Mouse (Mus musculus) cerebral cortex, adult 2 months (tissue): ENCODE results near the gene Fcrl6.

ENCODE experiments used
- WGBS: fragments of 180-500 bp; shearing (Covaris S2); methylation state at CpG from one replicate; pipeline ENCODE4 v1.1.7; 2018; 5-methylcytosine and 5-hydroxymethylcytosine counted together

The Fcrl6 gene

DNA sequence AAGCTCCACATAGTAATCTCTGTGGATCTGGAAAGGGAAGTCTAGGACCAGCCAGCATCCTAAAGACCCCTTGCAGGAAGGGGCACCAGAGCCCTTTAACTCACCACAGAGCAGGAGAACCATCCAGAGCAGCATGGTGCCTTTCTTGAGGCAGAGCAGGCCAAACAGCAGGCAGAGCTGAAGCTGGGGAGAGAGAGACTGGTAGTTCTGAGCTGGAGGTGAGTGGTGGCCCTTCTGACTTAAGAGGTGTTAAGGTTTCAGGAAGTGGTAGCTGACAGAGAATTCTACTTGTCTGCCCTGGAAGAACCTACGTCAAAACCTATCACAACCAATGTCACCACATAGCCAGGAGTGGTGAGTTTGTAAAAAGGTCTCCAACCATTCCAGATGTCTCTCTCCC, at the start of gene Fcrl6:
TSS of gene Fcrl6 (minus strand) at position 226 of the 400 bp plus-strand sequence.
- WGBS = 97% methylated on average over 1 of the region's 1 CpGs

DNA sequence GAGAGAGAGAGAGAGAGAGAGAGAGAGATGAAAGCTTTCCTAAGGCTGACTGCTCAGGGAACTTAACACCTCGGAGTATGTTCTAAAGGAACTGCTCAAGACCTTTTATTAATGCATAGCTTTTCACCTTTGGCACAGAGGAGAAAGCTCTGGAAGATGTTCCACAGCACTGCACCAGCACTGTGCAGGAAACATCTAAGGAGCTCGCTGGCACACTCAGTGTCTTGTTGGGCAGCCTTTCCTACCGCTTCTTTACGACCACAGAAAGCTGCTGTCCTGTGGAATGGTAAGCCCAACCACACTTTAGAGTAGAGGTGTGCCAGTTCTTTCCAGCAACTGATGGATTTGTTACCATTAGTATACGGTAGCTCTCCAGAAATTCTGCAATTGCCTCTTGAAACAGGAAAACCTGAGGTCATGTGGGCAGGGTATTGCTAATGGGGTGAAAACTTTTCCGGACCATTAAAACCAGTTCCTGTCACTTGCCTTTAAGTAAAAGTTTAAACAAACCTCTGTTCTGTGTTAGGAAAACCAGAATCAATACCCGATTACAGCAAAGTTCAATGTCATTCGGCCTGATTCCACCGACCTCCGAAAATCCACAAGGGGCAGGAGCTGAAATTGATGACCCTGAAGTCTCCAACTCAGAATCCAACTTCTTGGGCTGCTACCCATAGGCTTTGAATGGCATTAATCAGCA, 49.1 kb upstream of the Fcrl6 start:
- 90% methylated on average over 10 of the region's 10 CpGs for WGBS

DNA sequence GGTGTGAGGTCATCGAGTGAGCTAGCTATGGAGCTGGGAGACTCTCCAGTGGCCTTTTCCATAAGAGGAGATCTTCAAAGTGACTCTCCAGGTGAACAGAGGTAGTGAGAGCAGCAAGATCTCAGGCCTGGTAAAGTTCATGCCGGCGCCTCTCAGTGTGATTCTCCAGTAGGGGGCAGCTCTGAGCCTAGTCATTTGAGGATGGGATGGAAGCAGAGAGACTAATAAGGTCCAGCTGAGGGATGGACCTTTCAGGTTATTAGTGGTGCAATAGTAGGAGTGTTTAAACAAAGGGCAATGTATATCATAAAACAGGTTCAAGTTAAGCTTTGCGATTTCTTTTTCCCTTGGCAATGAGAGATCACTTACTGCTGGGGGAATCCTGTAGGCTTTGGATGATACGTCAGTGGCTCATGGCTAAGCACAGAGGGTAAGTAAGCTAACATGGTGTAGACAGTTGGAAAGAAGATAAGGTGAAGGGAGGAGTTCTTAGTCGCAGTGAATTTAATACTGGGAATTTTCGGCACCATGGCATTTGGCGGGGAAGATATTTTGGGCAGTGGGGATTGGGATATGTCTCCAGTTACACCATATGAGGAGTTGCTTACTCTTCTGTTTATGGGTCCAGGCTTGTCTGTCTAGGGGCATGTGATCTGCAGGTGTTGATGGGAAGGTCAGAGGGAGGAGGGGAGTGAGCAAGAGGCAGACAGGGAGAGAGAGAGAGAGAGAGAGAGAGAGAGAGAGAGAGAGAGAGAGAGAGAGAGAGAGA, 48.4 kb upstream of the Fcrl6 start:
- WGBS = 64% methylated on average over 8 of the region's 8 CpGs

DNA sequence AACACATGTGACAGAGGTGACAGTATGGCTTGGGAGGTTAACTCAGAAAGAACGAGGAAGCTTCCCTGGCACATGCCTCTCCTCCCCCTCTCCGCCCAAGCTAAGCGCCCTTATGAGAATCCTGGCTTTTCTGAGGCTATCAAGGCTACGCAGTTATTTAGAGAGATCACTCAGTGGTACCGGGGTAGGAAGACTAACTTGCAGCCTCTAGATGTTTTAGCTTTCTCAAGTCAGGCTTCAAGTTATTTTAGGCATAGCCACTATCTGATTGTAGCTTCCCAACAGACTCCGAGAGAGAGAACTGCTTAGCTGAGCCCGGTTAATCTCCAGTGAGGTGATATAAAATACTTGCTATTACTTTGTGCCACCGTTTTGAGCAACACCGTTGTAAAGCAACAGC, 47.0 kb upstream of the Fcrl6 start:
- 64% methylated on average over 9 of the region's 9 CpGs for WGBS

DNA sequence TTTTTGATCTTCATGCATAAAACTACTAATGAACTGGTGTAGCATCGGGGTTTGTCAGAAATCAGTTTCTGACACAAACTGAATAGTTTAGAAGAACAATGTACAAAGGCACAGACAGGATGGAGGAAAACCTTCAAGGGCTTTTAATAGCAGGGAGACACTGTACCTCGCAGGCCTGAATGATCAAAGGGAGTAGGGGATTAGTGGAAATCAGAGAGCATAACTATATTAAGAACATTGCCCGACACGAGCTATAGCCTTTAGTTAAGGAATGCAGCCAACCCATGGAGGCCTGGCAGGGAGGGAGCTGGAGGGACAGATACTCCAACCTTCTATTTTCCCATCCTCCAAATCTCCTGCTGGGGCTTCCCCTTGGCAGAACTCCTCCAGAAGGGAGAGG, 44.9 kb upstream of the Fcrl6 start:
- WGBS = 54% methylated on average over 4 of the region's 4 CpGs

DNA sequence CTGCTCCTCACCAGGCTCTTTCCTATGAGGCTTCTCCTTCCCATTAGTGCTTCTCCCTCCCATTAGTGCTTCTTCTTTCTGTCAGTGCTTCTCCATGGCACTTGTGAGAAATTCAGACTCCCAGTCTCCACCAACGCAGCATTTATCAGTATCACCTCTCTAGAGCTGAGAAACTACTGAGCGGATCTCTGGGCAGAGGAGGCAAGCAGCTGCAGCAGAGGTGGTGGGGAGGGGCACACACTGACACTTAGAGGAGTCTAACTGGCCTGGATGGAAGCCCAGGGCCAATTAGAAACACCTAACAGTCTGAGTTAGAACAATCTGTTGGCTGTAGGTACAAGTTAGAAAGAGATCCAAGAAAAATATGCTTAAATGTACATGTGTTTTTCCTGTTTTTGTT, 36.4 kb upstream of the Fcrl6 start:
- 40% methylated on average over 2 of the region's 2 CpGs for WGBS

DNA sequence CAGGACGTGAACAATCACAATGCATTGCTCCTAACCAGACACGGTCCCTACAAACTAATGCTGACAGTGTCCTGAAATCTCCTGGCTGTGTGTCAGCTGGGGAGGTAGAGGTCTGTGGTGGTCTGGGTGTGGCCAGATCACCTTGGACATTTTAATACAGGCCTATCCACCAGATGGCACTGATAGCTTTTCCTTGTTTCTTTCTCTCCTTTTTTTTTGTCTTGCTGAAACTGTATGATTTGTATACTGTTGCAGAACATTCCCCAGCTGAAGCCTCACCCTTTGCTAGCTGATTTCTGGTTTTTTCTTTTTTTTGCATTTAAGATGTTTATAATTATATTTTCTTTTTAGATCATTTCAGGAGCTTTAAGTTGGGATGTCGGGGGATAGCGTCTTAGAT, 35.5 kb upstream of the Fcrl6 start:
- WGBS = 56% methylated on average over 4 of the region's 4 CpGs

DNA sequence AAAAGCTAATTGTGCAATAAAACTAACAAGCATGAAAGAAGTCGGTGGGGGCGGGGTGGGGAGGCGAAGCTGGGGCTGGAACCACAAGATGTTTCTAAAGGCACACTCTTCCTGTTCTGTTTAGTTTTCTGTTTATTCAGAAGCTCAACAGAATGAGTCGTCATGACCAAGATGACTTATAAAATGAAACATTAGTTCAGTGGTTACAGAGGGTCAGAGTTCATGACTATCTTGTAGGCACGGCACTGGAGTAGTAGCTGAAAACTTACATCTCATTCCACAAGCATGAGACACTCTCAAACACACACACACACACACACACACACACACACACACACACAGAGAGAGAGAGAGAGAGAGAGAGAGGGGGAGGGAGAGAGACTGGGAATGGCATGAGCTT, 33.9 kb upstream of the Fcrl6 start:
- 87% methylated on average over 5 of the region's 5 CpGs for WGBS

DNA sequence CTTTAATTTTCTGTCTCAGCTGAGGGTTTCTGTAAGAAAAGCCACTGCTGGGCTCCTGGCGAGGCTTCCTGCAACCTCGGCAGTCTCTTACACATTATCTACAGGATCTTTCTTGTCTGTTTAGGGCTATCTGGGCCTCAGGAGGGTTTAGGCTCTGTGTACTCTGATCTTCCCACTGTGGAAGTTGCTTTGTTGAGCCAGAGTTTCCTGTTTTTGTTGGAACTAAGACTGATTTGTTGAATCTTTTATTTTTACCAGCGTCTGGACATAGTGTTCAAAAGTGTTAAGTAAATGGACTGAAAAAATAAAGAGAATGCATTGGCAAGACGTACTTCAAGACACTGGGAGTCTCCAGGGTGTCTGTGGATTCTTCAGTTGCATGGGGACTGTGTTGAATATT, 32.9 kb upstream of the Fcrl6 start:
- WGBS = 58% methylated on average over 4 of the region's 4 CpGs

DNA sequence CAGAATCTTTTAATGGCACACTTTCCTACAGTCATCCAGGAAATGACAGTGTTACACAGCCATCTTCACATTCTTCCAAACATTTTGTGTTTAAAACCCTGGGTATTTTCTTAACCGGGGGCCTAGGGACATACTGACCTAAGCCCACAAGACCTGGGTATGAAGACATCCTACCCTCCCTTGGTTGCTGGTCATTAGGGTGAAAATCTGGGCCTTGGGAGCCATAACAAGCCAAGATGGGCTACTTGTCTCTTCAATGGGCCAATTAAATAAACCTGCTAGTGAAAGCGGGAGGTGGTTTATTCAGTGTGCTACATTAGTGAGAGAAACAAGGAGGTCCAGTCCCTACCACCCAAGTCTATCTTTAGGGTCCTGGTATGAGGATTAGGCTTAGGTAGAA, 31.8 kb upstream of the Fcrl6 start:
- 85% methylated on average over 2 of the region's 2 CpGs for WGBS

DNA sequence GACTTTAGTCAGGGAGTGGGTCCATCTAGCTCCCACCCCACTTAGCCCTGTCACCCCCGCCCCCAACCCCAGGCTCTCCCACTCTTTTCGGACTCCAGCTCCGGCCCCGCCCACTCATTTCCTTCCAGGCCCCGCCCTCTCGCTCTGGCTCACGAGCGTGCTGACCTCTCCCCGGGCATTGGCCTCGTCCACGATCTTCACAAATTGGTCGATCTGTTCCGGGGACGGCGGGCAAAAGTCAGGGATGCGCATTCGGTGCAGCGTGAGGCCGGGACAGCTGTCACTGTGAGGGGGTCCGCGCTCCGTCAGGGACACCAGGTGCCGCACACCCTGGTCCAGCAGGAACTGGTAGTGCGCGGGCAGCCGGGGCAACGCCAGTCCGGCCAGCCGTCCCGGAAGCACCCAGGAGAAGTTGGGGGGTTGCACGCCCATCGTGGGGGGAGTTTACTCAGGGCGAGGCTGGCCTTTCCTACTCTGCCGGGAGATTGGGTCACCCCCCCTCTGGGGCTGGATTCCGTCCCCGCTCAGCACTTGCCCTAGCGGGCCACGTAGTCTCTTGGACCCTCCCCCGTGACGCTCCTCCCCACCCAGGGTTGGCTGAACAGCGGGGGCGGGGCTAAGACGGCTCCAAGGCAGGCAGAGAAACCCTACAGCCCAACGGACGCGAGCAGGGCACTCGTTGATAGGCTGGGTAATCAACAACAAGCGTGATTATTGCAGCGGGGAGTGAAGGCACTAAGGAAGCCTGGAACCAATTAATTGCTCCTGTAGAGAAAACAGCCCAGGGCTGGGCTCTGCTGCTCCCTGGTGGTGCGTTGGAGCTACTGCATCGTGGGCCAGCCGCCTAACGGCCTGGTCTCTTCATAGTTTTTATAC, 30.3 kb upstream of the Fcrl6 start, which contains the start of gene Dusp23:
TSS of gene Dusp23 (minus strand) at position 512 of the 876 bp plus-strand sequence.
- WGBS = under 1% methylated on average over 53 of the region's 53 CpGs

DNA sequence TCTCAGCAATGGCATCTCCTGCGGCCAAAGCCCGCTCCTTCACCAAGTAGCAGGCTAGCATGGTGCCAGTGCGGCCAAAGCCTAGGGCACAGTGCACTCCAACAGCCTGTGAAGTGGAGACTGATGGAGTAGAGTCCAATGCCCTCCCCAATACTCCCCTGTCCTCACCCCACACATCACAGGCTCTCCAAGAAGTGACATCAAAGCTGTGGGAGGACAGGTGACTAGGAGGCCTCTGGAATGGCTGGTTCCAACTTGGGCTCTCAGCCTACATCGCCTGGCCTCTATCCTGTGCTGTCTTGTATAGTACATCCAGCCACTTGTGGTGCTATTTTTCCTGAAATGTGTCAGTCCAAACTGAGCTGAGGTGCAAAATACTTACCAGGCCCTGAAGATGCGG, 29.4 kb upstream of the Fcrl6 start:
- WGBS = 89% methylated on average over 5 of the region's 5 CpGs

DNA sequence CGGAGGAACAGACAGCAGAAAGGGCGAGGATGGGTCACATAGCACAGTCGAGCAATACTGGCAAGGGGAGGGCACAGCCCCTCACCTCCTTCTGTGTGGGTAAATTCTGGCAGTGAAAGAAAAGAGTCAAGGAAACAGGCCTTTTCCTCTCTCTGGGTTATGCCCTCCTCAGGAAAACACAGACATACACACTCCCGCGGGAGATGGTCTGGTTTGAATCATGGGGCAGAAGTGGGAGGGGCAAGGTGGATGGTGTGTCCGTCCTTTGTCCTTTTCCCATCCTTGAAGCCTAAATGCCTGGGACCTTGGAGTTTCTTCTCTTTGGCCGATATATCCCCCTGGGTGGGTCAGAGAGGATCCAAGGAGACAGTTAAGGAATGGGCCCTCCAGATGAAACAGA, 27.5 kb upstream of the Fcrl6 start:
- 78% methylated on average over 7 of the region's 7 CpGs for WGBS

DNA sequence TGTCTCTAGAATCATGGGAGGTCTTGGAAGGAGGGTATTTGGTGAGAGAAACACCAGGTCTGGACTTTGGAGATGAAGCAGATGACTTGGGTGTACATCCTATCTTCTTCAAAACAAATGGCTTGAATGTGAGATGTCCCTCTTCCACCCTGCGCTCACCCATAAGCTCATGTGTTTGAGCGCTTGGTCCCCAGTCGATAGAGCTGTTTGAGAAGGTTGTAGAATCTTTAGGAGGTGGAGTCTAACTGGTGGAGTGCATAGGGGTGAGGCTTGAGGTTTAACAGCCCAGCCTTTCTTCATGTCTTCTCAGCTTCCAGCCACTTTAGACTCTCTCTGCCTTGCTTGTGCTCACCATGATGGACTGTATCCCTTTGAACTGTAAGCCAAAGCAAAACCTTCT, 24.0 kb upstream of the Fcrl6 start:
- WGBS = 94% methylated on average over 3 of the region's 3 CpGs

DNA sequence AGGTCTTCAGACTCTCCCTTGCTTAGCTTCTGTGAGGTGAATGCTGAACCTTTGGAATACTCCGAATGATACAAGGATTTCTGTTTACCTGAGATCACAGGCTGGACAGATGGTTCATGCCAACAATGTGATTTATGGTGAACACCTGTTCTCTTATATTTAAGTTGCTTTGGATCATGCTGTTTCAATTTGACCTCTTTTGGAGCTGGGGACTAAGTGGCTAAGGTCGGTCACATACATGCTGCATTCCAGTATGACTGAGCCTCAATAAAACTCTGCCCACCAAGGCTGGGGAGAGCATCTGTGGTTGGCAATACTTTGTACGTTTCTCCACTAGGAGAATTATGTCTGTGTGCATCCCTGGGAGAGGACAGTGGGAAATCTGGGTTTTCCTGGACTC, 21.7 kb upstream of the Fcrl6 start:
- 89% methylated on average over 3 of the region's 3 CpGs for WGBS

DNA sequence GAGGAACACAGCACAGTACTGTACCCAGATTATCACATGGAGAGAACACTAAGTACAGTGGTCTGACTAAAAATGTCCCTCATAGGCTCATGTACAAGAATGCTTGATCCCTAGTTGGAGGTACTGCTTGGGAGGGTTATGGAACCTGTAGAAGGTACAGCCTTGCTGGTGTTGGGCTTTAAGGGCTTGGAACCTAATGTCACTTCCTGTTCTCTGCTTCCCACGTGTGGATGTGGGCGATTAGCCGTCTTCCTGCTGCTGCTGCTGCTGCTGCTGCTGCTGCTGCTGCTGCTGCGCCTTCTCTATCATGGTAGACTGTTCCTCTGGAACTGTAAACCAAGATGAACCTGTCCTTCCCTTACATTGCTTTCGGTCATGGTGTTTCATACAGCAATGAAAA, 21.2 kb upstream of the Fcrl6 start:
- WGBS = 78% methylated on average over 5 of the region's 5 CpGs

DNA sequence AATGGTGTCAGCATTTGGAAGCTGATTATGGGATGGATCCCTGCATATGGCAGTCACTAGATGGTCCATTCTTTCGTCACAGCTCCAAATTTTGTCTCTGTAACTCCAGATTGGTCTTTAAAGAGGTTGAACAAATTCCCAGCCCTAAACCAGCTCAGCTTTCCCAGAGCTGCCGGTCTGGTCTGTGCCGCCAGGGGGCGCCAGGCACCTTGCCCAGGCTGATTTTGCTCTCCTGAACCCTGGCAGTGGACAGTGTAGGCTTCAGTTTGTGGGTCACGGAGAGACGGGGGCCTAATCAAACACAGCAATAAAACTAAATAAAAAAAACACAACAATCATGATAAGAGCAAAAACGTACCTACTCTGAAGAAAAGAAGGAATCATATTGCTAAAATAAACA, 16.9 kb upstream of the Fcrl6 start:
- 31% methylated on average over 7 of the region's 7 CpGs for WGBS

DNA sequence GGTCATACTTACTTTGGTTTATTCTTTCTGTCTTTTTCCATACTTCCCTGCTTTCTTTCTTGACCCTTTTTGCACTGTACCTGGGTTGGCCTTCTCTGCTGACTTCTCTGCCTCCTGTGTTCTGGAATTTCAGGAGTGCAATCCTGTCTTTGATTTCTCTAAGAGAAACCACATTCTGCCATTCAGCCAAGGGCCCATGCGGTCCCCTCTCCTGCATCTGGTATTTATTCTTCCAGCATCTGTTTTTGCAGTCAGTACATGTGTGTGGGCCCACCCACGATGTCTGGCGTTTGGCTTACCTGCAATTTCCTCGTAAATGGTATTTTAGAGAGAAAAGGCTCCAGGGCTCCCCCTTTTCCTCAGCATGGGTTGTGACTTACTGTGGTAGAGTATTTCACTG, 15.8 kb upstream of the Fcrl6 start:
- WGBS = 69% methylated on average over 4 of the region's 4 CpGs

DNA sequence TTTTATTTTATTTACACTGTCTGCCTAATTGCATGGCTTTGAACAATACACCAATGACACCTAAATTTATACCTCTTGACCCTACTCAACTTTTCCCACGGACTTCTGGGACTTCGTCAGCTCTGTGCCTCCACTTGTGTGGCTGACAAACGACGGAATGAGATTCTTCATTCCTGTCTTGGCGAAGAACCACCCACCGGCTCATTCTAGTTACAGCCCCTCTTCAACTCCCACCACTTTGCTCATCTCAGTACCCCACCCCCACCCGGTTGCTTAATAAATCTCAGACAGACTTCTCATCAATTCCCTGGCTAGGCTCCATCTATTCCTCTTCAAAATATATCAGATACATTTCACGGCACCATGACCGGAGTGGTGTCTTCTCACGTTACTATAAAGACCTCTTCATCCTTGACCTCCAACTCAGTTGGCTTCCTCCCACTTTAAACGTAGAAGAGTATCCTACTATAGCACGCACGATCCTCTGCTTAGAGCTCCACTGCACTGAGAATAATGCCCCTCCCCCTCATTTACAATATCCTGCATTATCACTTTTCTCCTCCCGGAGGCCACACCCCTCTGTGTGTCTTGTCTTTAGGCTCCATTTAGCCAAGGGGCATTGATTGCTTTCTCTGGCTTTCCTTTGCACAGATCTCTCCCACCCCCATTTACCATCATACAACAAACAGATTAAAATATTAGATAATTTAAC, 15.2 kb upstream of the Fcrl6 start:
- 39% methylated on average over 14 of the region's 14 CpGs for WGBS

DNA sequence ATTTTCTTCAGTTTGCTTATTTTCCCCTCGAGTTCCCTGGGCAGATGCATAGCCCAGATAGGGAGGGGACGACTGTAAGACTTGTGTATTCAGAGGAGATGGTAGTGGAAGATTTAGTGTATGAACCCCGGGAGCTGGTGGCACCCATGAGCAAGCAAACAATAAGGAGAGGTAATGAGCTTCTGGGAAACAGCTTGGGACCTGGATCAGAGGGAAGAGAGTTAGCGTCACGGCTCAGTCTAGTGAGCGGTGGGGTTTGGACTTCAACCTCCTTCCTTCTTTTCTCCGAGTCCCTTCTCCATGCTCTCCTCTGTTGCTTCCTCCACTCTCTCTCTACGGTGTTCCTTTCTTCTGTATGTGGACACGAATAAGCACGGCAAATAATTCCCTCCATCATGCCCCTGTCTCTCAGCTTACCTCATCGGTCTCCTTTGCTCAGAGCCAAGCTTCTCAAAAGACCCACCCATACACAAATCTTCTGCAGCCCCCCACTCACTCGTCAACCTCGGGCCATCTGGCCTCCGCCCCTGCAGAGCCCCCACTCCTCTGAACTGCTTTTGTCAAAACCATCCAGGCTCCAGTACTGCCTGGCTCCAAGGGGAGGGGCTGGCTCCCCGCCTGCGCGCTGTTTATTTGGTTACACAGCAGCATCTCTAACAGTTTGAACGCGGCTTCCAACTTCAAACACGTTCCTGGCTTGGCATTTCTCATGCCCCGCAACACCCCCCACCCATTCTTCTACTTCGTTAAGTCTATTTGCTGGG, 14.4 kb upstream of the Fcrl6 start:
- WGBS = 4% methylated on average over 22 of the region's 22 CpGs

DNA sequence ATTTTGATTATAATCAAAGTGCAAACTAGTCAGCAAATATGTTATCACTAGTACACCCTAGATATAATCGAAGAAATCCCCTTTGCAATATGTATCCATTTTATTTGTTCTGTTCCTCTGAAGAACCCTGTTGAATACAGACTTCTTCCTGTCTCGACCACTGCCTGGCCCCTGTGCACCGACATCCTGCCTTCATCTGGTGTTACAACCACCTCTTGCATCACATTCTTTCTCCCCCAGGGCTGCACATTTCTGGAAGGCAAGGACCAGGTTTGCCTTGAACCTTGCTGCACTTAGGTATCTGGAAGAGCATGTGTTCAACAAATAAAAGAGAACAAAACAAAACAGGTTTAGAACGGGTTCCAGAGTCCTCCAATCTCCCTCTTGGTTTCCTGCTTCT, 13.1 kb upstream of the Fcrl6 start:
- 80% methylated on average over 4 of the region's 4 CpGs for WGBS
